Mouse (Mus musculus): Measurements from ENCODE around the gene Npas2. TPM values are rescaled to one million over a fixed set of nuclear protein-coding genes. Genes with fewer than 3 reads are reported as not detected.

Gene Npas2
- polyA plus RNA-seq, 1 experiment = not detected

GRCm38 (mm10) chr1:39367601-39368266 is 174.2 kb downstream of the Npas2 start, which contains the start of gene Rpl31:
Gene Rpl31, plus strand, starts transcription at chr1:39367842.
- Histone ChIP-seq H3K4me1 (ENCODE audit: control insufficient read depth, insufficient read depth, low read length) (no peaks in the 10 kb centered on the region; the same call in 1 of the 2 replicates), H3K4me3 (ENCODE audit: insufficient read depth, low read depth, low read length) (peak within 1 kb of the TSS; percentile 91), H3K27ac (ENCODE audit: insufficient read depth, low read depth, low read length) (peak within 1 kb of the TSS; percentile 55)
- peak; percentile 68 for TF ChIP-seq POLR2A (IDR thresholded peaks at IDR 0.05; ENCODE audit: insufficient read depth, low read depth, low read length)
- no peak for TF ChIP-seq CTCF (IDR thresholded peaks at IDR 0.05; ENCODE audit: insufficient read depth, low read depth, low read length)
- WGBS = under 1% methylated on average over 62 of the region's 62 CpGs

GRCm38 (mm10) chr1:39368267-39368841 is 174.8 kb downstream of the Npas2 start:
- H3K4me1 ChIP-seq (ENCODE audit: control insufficient read depth, insufficient read depth, low read length) = no peaks in the 10 kb centered on the region; the same call in 1 of the 2 replicates
- H3K27ac ChIP-seq (ENCODE audit: insufficient read depth, low read depth, low read length) = peak overlapping the region; percentile 48
- under 1% methylated on average over 34 of the region's 34 CpGs for WGBS
- peak overlapping the region; percentile 91 for H3K4me3 ChIP-seq (ENCODE audit: insufficient read depth, low read depth, low read length)
- no peak for TF ChIP-seq CTCF (IDR thresholded peaks at IDR 0.05; ENCODE audit: insufficient read depth, low read depth, low read length)
- TF ChIP-seq POLR2A (IDR thresholded peaks at IDR 0.05; ENCODE audit: insufficient read depth, low read depth, low read length) = no peak

- WGBS = 80% methylated on average over 6 of the region's 6 CpGs
- H3K27ac ChIP-seq (ENCODE audit: insufficient read depth, low read depth, low read length) = no peak overlapping the region
- no peaks in the 10 kb centered on the region; the same call in 1 of the 2 replicates for H3K4me1 ChIP-seq (ENCODE audit: control insufficient read depth, insufficient read depth, low read length)
- TF ChIP-seq POLR2A (IDR thresholded peaks at IDR 0.05; ENCODE audit: insufficient read depth, low read depth, low read length) = no peak
- TF ChIP-seq CTCF (IDR thresholded peaks at IDR 0.05; ENCODE audit: insufficient read depth, low read depth, low read length) = no peak
- no peak overlapping the region for H3K4me3 ChIP-seq (ENCODE audit: insufficient read depth, low read depth, low read length)
These were observed 176.9 kb downstream of the Npas2 start for GRCm38 (mm10) chr1:39370431-39370830.

GRCm38 (mm10) chr1:39372220-39372843 is 178.8 kb downstream of the Npas2 start:
- no peak overlapping the region for H3K27ac ChIP-seq (ENCODE audit: insufficient read depth, low read depth, low read length)
- no peaks in the 10 kb centered on the region for H3K4me1 ChIP-seq (ENCODE audit: control insufficient read depth, insufficient read depth, low read length)
- 47% methylated on average over 8 of the region's 8 CpGs for WGBS
- H3K4me3 ChIP-seq (ENCODE audit: insufficient read depth, low read depth, low read length) = no peak overlapping the region
- TF ChIP-seq CTCF (IDR thresholded peaks at IDR 0.05; ENCODE audit: insufficient read depth, low read depth, low read length) (no peak), POLR2A (IDR thresholded peaks at IDR 0.05; ENCODE audit: insufficient read depth, low read depth, low read length) (no peak)

- no peak overlapping the region for H3K4me3 ChIP-seq (ENCODE audit: insufficient read depth, low read depth, low read length)
- H3K4me1 ChIP-seq (ENCODE audit: control insufficient read depth, insufficient read depth, low read length) = no peaks in the 10 kb centered on the region
- WGBS = 63% methylated on average over 4 of the region's 4 CpGs
- no peak overlapping the region for H3K27ac ChIP-seq (ENCODE audit: insufficient read depth, low read depth, low read length)
- no peak for TF ChIP-seq POLR2A (IDR thresholded peaks at IDR 0.05; ENCODE audit: insufficient read depth, low read depth, low read length)
- TF ChIP-seq CTCF (IDR thresholded peaks at IDR 0.05; ENCODE audit: insufficient read depth, low read depth, low read length) = no peak
These were observed 179.8 kb downstream of the Npas2 start for GRCm38 (mm10) chr1:39373378-39373777.

GRCm38 (mm10) chr1:39374231-39374809 is 180.8 kb downstream of the Npas2 start:
- TF ChIP-seq POLR2A (IDR thresholded peaks at IDR 0.05; ENCODE audit: insufficient read depth, low read depth, low read length) = no peak
- no peak for TF ChIP-seq CTCF (IDR thresholded peaks at IDR 0.05; ENCODE audit: insufficient read depth, low read depth, low read length)
- H3K27ac ChIP-seq (ENCODE audit: insufficient read depth, low read depth, low read length) = no peak overlapping the region
- H3K4me3 ChIP-seq (ENCODE audit: insufficient read depth, low read depth, low read length) = no peak overlapping the region
- 83% methylated on average over 5 of the region's 5 CpGs for WGBS
- no peaks in the 10 kb centered on the region for H3K4me1 ChIP-seq (ENCODE audit: control insufficient read depth, insufficient read depth, low read length)

GRCm38 (mm10) chr1:39376121-39376520 is 182.6 kb downstream of the Npas2 start:
- WGBS = 88% methylated on average over 7 of the region's 7 CpGs
- Histone ChIP-seq H3K4me1 (ENCODE audit: control insufficient read depth, insufficient read depth, low read length) (no peaks in the 10 kb centered on the region), H3K27ac (ENCODE audit: insufficient read depth, low read depth, low read length) (no peak overlapping the region), H3K4me3 (ENCODE audit: insufficient read depth, low read depth, low read length) (no peak overlapping the region)
- TF ChIP-seq POLR2A (IDR thresholded peaks at IDR 0.05; ENCODE audit: insufficient read depth, low read depth, low read length) (no peak), CTCF (IDR thresholded peaks at IDR 0.05; ENCODE audit: insufficient read depth, low read depth, low read length) (no peak)

- Histone ChIP-seq H3K4me3 (ENCODE audit: insufficient read depth, low read depth, low read length) (no peak overlapping the region), H3K27ac (ENCODE audit: insufficient read depth, low read depth, low read length) (no peak overlapping the region), H3K4me1 (ENCODE audit: control insufficient read depth, insufficient read depth, low read length) (no peaks in the 10 kb centered on the region)
- TF ChIP-seq POLR2A (IDR thresholded peaks at IDR 0.05; ENCODE audit: insufficient read depth, low read depth, low read length) (no peak), CTCF (IDR thresholded peaks at IDR 0.05; ENCODE audit: insufficient read depth, low read depth, low read length) (no peak)
- WGBS = 92% methylated on average over 9 of the region's 9 CpGs
These were observed 183.3 kb downstream of the Npas2 start for GRCm38 (mm10) chr1:39376726-39377240.
